Mouse (Mus musculus) ovary, postnatal 14 days (tissue): ENCODE data around the gene Commd2.

Experiments
- DNase-seq: peaks from one replicate; pipeline ENCODE4 v3.0.0; 2022; ENCODE audit warnings: low spot score

Gene Commd2

DNA sequence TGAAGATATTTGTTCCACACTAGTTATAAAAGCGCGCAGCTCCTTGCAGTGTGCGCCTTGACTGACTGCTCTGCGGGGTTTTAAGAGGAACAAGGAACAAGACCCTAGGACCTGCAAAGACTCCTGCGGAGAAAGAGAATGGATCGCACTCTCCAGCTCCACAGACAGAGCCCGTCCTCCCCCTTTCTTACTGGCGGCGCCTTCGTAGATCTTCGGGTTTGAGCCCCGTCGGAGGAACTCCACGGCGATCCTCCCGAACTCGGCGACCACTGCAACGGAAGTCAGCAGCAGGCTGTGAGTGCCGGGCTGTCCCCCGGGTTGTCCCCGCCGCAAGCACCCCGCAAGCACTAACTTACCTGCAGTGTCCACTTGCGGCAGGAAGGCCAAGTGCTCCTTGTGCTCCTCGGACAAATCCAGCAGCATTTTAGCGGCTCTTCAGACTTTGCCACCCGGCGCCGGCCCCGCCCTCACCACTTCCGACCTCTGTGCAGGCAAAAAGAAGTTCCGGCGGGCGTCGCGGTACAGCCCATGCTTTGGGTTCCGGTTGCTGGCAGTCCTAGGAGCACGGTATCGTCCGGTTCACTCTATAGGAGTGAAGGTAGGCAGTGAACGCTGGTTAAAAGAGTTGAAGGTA is at the start of gene Commd2:
Gene Commd2, minus strand, starts transcription at position 485 of the 634 bp plus-strand sequence.
- peak; percentile 92 for DNase-seq

DNA sequence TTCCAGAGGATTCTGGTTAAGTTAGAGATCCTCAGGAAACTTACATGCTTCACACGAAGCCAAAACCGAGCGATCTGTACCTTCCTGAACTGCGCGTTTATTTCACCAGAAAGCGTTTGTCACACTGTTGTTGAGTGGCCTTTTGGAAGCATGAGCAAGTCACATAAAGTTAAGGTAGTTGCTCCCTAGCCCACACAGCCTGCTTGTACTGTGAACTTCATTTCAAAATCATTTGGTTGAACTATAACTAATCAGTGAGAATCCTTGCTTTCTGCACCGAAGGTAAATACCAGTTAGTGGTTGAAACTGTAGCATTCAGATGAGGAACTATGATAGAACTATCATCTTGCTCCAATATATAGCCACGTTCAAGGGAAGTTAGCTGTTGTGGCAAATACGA is 45.3 kb upstream of the Commd2 start:
- DNase-seq, result no peak

DNA sequence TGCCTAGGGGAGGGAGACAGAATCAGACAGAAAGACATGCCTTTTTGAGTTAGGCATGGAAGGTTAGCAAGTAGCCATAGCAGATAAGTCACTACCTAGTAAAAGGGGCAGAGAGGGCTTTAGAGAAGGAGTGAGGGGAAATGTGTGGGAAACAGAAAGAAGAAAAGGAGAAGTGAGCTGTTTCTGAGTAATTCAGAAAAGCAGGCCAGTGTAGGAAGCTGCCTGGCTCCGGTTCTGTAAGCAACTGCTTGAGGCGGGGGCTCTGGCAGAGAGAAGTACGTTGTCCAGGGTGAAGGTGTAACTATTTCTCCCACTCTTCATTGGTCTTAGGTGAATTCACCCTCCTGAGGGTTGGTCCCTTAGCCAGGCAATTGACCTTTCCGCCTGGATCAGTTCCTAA is 44.7 kb upstream of the Commd2 start:
- DNase-seq, result no peak

DNA sequence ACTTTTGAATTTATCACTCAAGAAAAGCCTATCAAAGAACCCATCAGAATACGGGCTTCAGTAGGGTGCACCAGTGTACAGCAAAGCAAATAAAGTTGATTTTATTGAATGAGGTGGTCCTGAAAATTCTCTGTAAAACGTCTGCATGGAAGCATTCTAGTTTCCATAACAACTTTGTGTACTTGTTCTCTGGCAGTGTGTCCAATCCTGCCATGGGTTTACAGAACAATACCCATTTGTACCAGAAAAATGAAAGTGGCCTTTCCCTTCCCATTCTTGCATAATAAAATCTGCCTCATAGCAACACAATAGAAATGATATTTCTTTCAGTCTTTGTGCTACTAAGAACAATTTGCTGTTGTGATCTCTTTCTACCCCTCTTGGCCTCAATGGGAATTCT is 41.2 kb upstream of the Commd2 start, which contains the start of gene Ankub1:
Gene Ankub1, minus strand, starts transcription at position 81 of the 400 bp plus-strand sequence.
- DNase-seq, result no peak

DNA sequence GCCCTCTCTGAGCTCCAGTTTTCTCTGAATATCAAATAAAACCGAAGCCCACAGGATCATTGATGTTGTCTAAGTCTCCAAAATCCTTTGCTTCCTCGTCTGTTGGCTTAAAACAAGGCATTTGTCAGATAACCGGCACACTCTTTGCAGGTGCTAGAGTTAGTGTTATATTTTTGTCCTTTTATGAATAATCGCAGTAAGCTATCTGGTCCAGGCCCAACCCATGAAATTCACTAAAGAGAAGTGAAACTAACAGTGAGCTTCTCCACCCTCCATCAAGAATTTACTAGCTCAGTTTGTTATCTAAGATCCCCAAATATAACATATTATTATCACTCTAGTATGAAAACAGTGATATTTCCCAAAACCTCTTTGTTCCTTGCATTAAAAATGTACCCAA is 40.3 kb upstream of the Commd2 start:
- no peak for DNase-seq

DNA sequence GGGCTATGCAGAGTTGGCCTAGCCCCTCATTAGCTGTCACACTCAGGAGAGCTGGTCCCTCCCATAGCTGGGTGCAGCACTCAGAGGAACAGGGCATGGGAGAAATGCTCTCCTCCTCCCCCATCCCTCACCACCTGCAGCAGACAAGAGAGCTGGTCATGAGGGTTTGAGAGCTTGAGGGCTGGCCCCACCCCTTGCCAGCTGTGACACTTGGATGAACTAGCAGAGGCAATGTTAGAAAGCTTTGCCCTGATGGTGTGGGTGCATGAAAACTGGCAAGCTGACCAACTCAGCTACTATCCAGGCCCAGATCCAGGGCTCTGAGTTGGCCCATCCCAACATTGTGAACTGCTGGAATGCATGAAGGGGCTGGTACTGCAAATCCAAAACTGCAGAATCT is 26.3 kb upstream of the Commd2 start:
- DNase-seq, result no peak

DNA sequence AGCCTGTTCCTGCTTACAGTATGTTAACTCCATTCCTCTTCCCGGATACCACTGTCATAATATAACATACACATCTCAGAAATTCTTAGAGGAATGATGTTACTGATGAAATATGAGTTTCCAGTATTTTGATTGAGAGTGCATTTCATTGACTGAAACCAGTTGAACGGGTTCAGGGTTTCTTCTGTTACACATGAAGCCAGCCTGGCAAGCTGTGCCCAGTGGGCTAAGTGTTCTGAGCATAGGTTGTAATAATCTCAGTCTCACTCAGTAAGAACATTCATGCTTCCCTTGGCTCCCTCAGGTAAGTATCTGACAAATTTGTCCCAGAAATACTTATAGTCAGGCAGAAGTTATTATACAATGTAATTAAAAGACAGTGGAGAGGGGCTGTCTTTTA is 22.6 kb upstream of the Commd2 start:
- DNase-seq, result no peak

DNA sequence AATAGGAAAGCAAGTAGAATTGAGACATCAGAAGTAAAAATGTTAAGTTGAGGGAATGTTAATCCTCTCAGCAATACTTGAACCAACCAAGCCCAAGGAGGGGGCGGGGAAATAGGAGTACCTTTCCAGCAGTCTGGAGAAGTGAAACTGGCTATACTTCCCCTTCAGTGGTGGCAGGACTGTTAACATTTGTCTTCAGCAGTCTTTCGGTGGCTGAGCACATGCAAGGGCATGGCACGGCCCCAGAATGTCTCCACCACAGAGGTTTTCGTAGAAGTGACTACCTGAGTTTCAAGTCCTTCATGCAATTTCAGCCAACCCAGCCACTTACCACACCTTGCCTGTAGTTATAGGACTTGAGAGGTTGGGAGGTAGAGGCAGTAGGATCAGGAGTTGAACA is 22.1 kb upstream of the Commd2 start:
- DNase-seq, result no peak

DNA sequence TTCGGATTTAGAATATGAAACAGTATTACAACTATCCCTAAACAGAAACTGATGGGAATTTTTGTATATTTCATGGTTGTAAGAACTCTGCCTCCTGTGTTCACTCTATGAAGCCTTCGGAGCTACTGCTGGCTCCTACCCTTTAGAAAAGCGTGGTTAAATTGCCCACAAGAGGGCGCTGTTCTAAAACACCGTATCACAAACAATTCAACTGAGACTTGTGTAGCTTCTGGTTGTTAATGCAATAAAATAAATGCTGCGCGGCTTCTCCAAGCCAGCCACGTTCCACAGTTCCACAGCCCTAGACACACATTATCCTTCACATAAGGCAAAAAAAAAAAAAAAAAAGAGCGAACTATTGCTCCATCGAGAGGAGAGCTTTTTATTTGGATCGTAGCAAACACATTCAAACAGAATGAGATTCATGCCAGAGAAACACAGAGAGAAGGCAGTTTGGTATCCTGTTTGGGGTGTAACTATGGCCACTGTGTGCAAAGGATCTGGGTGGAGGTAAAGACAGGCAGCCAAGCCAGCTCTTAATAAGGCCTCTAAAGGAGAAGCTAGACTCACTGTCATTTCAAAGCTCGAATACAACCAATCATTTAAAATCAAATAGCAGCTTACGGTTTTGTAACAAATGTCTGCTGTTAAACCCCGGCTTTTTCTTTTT is 15.7 kb upstream of the Commd2 start:
- DNase-seq, result peak; percentile 54

DNA sequence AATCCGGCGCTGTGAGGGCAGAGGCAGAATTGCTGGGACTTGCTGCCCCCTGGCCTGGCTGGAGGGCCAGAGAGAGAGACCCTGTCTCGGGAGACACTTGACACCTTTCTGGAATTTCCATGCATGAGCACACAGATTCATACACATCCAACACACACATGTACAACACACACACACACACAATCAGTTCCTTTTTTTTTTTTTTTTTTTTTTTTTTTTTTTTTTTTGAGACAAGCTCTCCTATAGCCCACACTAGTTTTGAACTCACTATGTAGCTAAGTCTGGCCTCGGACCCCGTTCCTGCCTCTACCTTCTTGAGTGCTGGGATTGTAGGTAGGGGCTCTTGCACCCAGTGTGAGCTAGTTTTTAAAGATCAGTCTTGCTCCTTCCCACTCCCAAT is 14.4 kb upstream of the Commd2 start:
- DNase-seq, result no peak

DNA sequence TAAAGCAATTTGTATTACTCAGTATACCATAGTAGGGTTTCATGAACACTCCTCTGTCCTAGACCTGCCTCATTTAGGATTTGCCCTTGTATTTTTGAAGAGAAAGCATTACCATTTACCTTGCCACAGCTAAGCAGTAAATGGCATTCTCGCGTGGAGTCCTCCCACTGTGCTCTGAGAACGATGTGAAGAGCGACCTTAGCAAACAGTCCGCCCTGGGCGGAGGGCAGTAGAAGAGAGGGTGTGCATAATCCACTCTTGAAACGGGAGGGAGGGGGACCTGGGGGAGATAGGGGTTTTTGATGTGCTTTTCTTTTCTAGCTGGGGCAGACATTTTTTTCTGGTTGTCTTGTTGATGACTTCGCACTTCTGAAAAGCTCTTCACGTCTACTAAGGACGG is 13.2 kb upstream of the Commd2 start:
- DNase-seq, result no peak

DNA sequence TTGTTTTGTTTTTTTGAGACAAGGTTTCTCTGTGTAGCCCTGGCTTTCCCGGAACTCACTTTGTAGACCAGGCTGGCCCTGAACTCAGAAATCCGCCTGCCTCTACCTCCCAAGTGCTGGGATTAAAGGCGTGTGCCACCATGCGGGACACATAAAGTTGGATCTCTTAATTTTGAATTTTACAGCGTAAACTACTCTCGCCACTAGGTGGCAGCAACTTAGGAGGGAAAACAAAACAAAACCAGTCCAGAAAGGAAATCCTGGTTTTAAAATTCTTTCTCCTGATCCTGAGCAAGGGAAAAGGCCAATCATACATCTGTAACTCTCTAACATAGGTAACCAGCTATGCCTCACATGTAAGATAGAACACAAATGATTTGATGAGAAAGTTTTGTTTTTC is 12.2 kb upstream of the Commd2 start:
- DNase-seq, result peak; percentile 33

DNA sequence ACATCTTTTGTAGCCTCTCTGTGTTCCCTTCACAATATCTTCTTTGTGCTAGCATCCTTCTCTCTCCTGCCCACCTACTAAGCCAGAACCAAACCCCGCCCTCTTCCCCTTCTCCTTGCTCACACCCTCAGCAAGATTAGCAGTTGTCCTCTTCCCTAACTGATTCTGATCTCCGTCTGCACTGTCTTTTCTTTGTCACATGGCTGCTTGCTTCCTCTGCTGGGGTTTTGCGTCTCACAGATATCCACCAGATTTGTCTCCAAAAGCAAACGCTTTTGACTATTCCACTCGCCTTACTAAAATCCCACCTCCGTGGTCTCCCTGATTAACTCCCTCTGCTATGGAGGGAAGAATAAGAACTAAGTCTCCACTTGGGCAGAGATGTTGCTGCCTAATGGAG is 7.1 kb upstream of the Commd2 start:
- no peak for DNase-seq

DNA sequence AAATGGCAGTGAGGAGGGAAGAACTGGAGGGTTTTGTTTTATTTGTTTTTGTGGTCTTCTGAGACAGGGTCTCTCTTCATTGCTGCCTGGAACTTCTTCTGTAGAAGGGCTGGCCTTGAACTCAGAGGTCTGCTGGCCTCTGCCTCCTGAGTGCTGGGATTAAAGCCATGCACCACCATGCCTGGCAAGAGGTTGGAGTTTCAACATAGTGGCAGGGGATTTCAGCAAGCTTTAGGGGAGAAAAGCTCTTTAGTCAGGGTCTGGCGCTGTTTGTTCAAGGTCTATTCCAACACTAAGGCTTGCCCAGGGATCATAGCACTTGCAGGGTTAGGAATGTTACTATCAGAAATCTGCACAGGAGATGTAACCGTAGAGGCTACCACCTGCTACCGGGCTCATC is 2.1 kb upstream of the Commd2 start:
- DNase-seq, result no peak

DNA sequence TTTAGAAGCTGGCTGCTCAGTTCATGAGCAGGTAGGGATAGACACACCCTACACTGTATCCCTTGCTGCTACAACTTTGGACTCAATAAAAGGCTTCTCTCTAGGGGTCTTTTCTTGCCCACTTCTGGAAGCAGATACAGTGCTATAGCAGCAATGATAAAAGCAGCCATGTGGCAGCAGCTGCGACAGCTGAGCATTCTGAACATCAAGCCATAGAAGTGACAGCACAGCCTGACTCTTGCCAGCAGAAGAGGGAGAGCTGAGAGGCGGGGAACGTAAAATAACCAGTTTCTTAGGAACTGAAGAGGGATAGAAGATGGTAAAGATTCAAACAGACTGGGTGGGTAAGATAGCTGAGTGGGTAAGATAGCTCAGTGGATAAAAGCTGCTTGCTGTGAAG is 970 bp upstream of the Commd2 start:
- no peak for DNase-seq

DNA sequence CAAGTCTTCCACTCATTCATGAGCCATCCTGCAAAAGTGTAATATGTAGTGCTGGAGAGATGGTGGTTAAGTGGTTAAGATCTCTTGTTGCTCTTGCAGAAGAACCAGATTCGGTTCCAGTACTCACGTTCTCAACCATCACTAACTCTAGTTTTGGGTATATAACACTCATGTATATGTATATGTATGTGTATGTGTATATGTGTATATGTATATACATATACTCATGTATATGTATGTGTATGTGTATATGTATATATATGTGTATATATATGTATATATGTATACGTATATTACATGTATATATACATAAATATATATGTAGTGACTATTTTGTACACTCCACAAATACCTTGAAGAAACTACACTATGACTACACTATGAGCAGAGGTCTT is 347 bp upstream of the Commd2 start:
- no peak for DNase-seq

DNA sequence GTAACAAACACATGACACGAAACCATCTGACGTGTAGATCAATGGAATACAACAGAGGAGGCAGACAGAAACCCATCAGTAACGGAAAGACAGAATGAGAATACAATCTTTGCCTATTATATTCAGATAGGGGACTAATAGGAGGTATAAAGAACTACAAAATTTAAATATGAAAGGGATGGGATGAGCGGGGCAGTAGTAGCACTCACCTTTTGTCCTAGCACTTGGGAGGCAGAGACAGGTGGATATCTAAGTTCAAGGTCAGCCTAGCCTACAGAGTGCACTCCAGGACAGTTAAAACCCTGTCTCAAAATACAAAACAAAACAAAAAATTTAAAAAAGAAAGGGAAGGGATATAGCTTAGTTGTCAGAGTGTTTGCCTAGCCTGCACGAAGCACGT is 8.3 kb downstream of the Commd2 start:
- DNase-seq, result no peak

DNA sequence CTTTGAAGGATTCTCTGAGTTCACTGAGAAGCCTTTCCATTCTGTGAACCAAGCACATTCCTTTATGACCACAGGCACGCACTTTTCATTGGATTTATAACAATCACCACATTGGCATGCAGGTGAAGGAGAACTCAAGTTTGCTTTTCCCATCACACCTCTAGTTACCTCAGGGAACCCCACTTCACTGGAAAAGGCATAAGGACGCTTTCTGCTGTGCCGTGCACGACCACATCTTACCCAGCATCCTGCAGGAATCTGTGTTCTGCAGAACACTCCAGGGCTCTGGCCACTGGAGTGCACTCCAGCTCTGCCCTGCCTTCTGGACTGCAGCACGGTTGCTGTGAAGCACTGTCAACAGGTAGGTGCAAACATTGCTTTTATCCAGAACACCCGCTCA is 13.9 kb downstream of the Commd2 start:
- DNase-seq, result no peak

DNA sequence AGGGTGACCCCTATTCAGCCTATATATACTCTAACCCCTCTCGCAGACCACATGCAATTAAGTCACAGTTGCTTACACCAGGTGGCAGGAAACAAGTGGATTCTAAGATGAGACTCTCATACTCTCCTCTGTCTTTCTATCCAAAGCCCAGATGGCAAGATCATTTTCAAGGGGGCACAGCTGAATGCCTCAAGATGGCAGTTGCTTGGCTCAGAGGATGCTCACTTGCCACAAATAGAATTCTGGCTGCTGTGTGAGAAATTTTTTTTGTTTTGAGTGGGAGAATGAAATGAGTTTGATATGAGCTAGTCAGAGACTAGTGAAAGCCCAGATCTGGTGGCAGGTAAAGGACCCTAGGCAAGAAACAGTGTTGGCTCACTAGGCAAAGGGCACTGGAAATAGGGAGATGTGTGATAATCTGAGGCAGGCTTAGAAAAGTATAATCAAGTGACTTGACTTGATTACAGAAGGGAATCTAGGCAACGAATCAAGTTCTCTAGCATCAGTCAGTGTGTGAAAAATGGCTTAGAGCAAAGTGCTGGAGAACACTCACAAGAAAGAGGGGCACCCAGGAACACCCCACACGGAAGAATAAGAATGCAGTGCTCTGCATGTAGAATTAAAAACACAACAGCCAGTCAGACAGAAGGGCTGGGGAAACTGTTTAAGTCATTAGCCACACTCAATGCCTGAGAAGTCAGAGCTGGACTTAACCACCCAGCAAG is 16.6 kb downstream of the Commd2 start:
- no peak for DNase-seq

DNA sequence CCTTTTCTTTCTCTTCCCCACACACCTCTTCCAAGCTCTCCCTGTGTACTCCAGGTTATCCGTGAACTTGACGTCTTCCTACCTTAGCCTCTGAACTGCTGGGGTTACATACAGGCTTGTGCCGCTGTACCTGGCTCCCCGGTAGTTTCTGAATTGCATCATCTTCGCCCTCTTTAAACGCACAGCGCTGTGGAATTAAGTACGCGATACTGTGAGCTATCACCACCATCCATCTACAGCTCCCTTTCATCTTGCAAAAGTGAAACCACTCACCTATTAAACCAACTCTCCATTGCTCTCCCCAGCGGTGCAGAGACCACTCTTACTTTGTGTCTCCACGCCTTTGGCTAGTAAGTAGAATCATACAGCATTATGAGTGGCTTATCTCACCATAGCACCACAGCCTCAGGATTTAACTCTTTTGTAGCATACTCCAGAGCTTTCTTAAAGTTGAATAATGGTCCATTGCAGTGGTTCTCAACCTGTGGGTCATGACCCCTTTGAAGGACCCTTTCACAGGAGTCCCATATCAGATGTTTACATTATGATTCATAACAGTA is 24.5 kb downstream of the Commd2 start:
- DNase-seq, result no peak

DNA sequence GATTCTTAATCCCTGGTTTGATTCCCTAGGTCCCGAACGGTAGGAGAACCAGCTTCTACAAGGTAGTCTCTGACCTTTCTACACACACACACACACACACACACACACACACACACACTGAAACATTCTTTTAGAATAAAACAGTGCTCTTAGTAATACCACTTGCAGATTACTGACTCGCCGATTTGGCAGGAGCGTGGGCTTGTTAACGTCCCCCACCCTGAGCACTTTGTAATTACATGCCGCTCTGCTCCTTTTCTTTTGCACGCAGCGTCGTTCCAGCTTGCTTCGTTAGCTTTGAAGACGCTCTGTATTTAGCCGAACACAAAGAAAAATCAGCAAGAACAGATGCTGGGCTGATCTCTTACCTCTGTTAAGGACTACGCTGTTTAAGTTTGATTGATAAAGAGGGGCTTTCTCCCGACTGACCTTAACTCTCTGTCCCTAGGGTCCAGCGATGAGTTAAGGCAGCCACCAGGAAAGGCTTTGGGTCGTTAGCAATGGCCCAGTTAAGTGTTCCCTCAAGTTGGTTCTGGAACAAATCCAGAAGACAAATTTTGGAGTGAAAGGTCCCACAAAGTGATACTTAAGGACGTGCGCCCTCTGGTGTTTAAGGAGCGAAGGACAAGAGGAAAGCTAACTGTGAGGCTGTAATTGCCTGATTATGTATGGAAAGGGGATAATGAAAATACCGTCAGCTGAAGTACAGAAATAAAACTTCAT is 26.1 kb downstream of the Commd2 start:
- peak; percentile 76 for DNase-seq

DNA sequence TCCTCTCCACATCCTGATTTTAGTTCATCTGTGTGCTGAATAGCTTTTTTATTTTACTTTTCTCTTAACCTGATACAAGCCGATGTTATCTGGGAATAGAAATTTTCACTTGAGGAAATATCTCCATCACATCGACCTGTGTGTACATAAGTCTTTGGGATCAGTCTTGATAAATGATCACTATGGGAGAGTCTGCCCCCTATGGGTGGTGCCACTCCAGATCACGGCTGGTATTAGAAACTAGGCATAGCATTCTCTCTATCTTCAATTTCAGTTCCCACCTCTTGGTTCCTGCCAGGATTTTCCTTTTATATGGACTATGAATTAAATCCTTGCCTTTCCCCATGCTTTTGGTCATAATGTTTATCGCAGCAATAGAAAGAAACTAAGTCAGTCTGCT is 31.8 kb downstream of the Commd2 start:
- no peak for DNase-seq
